ENCODE assay signal across 24 mouse cellular contexts in the genomic region with DNA sequence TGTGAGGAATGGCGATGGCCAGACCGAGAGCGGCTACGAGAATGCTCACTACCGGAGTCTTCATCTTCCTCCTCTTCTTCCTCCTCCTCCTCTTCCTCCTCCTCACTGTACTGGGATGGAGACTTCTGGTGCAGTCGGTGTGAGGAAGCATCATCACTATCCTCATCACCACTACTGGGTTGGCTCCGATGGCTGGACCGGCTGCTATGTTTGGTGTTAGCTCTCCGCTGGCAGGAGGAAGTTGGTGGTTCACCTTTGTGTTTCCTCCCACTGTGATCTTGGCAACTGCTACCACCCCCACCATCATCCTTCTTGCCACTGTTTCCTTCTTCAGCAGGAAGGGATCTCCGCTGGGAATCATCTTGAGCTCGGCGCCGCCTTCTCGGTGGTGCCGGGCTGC. TPM values are rescaled to one million over a fixed set of nuclear protein-coding genes. Genes with fewer than 3 reads are reported as not detected.
"Had no signal": no experiment of that assay in that cellular context is flagged by ENCODE, and none has a peak within 500 bp of the region (broad histone marks: within the 10 kb centered on the region; RNA-seq: fewer than 3 reads in every experiment).

No protein-coding gene starts in this region.

- H3K27me3 ChIP-seq: forebrain, embryonic 15.5 days; heart, embryonic 13.5 days; heart, embryonic 15.5 days; hindbrain, embryonic 13.5 days; hindbrain, embryonic 15.5 days; intestine, embryonic 15.5 days; limb, embryonic 12.5 days had no signal

- H3K4me3 ChIP-seq: forebrain, embryonic 15.5 days; heart, adult 2 months; heart, embryonic 13.5 days; heart, embryonic 15.5 days; hindbrain, embryonic 13.5 days; hindbrain, embryonic 15.5 days; intestine, embryonic 15.5 days; layer of hippocampus, adult 2 months; left cerebral cortex, adult 2 months; limb, embryonic 10.5 days; limb, embryonic 12.5 days had no signal

- DNase-seq: forebrain, postnatal 0 days; gastrocnemius, postnatal 14 days; gastrocnemius, postnatal 36 days; heart, adult 2 months; heart, postnatal 14 days; heart, postnatal 36 days; kidney, adult 18-20 months; kidney, adult 8-10 months; kidney, postnatal 10 days; kidney, postnatal 25 days; kidney, postnatal 4 days had no signal

- H3K4me1 ChIP-seq: forebrain, embryonic 15.5 days; heart, embryonic 13.5 days; heart, embryonic 15.5 days; hindbrain, embryonic 13.5 days; hindbrain, embryonic 15.5 days; intestine, embryonic 15.5 days; limb, embryonic 10.5 days; limb, embryonic 12.5 days had no signal

- H3K9ac ChIP-seq: forebrain, embryonic 15.5 days; forebrain, postnatal 0 days; heart, embryonic 13.5 days; heart, embryonic 15.5 days; hindbrain, embryonic 13.5 days; hindbrain, embryonic 15.5 days; intestine, embryonic 15.5 days; limb, embryonic 12.5 days had no signal

- ATAC-seq: forebrain, embryonic 15.5 days; forebrain, postnatal 0 days; inflammation-experienced regulatory T-cells, adult 6 months; intestine, embryonic 15.5 days; intestine, postnatal 0 days had no signal

- H3K4me2 ChIP-seq: forebrain, embryonic 15.5 days; heart, embryonic 11.5 days; heart, embryonic 13.5 days; heart, embryonic 15.5 days; hindbrain, embryonic 13.5 days; hindbrain, embryonic 15.5 days; intestine, embryonic 15.5 days; limb, embryonic 12.5 days had no signal

- H3K27ac ChIP-seq: forebrain, embryonic 15.5 days; heart, adult 2 months; heart, embryonic 13.5 days; heart, embryonic 15.5 days; hindbrain, embryonic 13.5 days; hindbrain, embryonic 15.5 days; intestine, embryonic 15.5 days; layer of hippocampus, adult 2 months; left cerebral cortex, adult 2 months; limb, embryonic 10.5 days; limb, embryonic 12.5 days had no signal

- H3K9me3 ChIP-seq: forebrain, embryonic 15.5 days; heart, embryonic 13.5 days; heart, embryonic 15.5 days; hindbrain, embryonic 13.5 days; hindbrain, embryonic 15.5 days; intestine, embryonic 15.5 days; limb, embryonic 10.5 days; limb, embryonic 12.5 days had no signal

RNA-seq across cellular contexts. Expression of a gene that starts 32.6 kb away (rescaled TPM):
- polyA plus RNA-seq: inflammation-experienced regulatory T-cells, adult 6 months had no signal
